Mouse (Mus musculus) hindbrain, embryonic 15.5 days (tissue): ENCODE results near the gene Efcab3. TPM values are rescaled to one million over a fixed set of nuclear protein-coding genes. Genes with fewer than 3 reads are reported as not detected.
"Not testable (repeated sequence)": the region's sequence is repeated elsewhere in the genome, so short reads cannot be mapped to it uniquely, and the experiment has no call there.

Experiments used
- ATAC-seq: fragments of 200-750 bp; cut with Nextera tagmentation; 2 replicates; pipeline ENCODE4 v1.8.0; 2017; ENCODE audit warnings: low read depth, moderate number of reproducible peaks, moderate TSS enrichment; ENCODE audit not compliant: low FRiP score
- H3K27ac ChIP-seq: fragments of 300-500 bp; sonication (generic); replicated peaks from 2 replicates; pipeline ENCODE4 v1.5.1; 2015; ENCODE audit warnings: mild to moderate bottlenecking, inconsistent platforms
- H3K27me3 ChIP-seq: fragments of 300-500 bp; sonication (generic); 2 replicates; pipeline ENCODE4 v1.6.1; 2015; ENCODE audit warnings: control low read depth, inconsistent platforms
- H3K36me3 ChIP-seq: fragments of 300-500 bp; sonication (generic); 2 replicates; pipeline ENCODE4 v1.6.1; 2015; ENCODE audit warnings: control low read depth, inconsistent platforms
- H3K4me1 ChIP-seq: fragments of 300-500 bp; sonication (generic); replicated peaks from 2 replicates; pipeline ENCODE4 v1.6.1; 2015; ENCODE audit warnings: control low read depth, inconsistent platforms
- H3K4me2 ChIP-seq: fragments of 300-500 bp; sonication (generic); 2 replicates; pipeline ENCODE4 v1.6.1; 2015; ENCODE audit warnings: moderate library complexity, mild to moderate bottlenecking, inconsistent platforms
- H3K4me3 ChIP-seq: fragments of 300-500 bp; sonication (generic); 2 replicates; pipeline ENCODE4 v1.5.1; 2015; ENCODE audit warnings: mild to moderate bottlenecking, inconsistent platforms
- H3K9ac ChIP-seq: fragments of 300-500 bp; sonication (generic); 2 replicates; pipeline ENCODE4 v1.6.1; 2015; ENCODE audit warnings: inconsistent platforms
- H3K9me3 ChIP-seq: fragments of 300-500 bp; sonication (generic); 2 replicates; pipeline ENCODE4 v1.6.1; 2016; ENCODE audit warnings: control low read depth, inconsistent platforms
- WGBS: fragments of 180-500 bp; shearing (Covaris S2); methylation state at CpG from one replicate; pipeline ENCODE4 v1.1.7; 2015; 5-methylcytosine and 5-hydroxymethylcytosine counted together
- polyA plus RNA-seq: library from polyadenylated mRNA; unstranded; fragments of >200 nt; fragmentation: Nextera tagmentation; extraction: Ambion mirVana; gene quantifications from 2 replicates; pipeline ENCODE4 v1.2.1, GENCODE M21; 2015

The Efcab3 gene
- 0.18 and 0.21 TPM in 2 replicates for polyA plus RNA-seq

DNA sequence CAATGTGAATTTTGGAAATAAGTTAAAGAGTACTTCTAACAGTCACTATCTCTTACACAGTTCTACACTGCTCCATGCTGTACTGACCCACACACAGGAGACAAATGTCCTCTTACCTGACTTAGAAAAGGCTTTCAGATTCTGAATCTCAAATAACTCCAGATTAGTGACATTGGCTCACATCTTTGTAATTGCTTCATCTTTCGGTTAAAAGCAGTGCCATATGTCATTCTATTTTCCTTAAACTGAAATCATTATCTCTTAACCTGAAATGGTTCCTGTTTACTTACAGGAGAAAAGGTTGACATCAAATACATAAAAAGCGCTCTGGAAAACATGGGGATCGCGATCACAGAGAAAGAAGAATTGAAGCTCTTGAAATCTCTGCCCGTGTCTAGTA, at the start of gene Efcab3:
Gene Efcab3 (plus strand): TSS at position 301 of the 400 bp plus-strand sequence.
- no peak within 1 kb of the TSS for H3K9ac ChIP-seq
- H3K4me2 ChIP-seq, result no peak within 1 kb of the TSS
- no peaks in the 10 kb centered on the region for H3K36me3 ChIP-seq
- H3K27ac ChIP-seq, result no peak within 1 kb of the TSS
- ATAC-seq, result no peak
- no peak within 1 kb of the TSS for H3K4me3 ChIP-seq
- H3K9me3 ChIP-seq, result 0 out of 2 replicates have a peak, but pooled peaks cover 4% of the 10 kb centered on the region
- no peaks in the 10 kb centered on the region for H3K4me1 ChIP-seq
- WGBS, result 93% methylated on average over 5 of the region's 5 CpGs
- no peaks in the 10 kb centered on the region for H3K27me3 ChIP-seq

DNA sequence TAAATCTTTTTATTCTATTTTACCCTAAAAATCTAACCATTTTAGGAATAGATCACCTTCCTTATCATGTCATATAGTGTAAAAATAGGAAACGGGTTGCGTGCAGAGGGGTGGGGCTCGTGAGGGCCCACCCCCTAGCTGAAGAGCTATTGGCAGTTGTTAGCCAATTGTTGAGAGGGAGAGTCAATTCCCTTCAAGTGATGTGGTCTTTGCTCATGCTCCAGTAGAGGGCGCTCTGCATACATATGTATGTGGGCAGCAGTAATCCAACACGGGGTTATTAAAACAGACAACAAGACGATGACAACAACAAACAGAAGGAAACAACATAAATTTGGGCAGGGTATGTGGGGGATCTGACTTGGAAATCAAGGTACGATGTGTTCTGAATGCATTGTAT, 42.3 kb upstream of the Efcab3 start:
- WGBS, result 77% methylated on average over 7 of the region's 7 CpGs
- no peak overlapping the region for H3K4me3 ChIP-seq
- no peaks in the 10 kb centered on the region for H3K27me3 ChIP-seq
- H3K27ac ChIP-seq, result no peak overlapping the region
- H3K36me3 ChIP-seq, result no peaks in the 10 kb centered on the region
- H3K9me3 ChIP-seq, result no peaks in the 10 kb centered on the region
- H3K4me1 ChIP-seq, result no peaks in the 10 kb centered on the region
- H3K9ac ChIP-seq, result no peak overlapping the region
- no peak overlapping the region for H3K4me2 ChIP-seq
- ATAC-seq, result no peak

DNA sequence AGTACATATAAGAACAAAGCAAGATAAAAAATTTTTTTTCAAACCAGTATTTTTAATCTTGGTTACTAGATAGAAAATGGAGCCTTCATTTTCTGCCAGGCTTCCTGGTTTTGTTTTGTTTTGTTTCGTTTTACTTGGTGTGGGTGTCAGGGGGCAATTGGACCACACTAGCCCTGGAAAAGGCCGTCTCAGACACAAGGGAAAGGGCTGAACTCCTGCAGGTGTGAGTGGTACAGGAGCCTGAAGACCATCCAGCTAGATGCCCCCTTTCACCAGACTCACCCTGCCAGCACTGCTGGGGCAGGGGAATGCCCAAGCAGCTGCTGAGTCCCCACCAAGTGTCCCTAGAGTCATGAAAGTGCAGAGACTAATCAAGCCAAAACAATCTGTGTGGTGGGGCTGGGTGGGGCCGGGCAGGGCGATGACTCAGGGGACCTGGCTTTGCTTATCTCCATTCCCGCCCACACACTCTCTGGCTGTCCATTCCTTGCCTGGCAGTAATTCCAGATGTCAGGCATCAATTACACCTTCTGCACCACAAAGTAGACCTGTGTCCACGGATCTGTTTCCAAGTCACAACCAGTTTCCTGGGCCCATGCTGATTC, 34.5 kb upstream of the Efcab3 start:
- Histone ChIP-seq H3K27ac (no peak overlapping the region), H3K4me2 (no peak overlapping the region), H3K9ac (no peak overlapping the region), H3K36me3 (no peaks in the 10 kb centered on the region), H3K4me3 (no peak overlapping the region), H3K27me3 (no peaks in the 10 kb centered on the region), H3K4me1 (0 out of 2 replicates have a peak, but pooled peaks cover 4% of the 10 kb centered on the region), H3K9me3 (no peaks in the 10 kb centered on the region)
- WGBS, result 81% methylated on average over 6 of the region's 6 CpGs
- no peak for ATAC-seq

DNA sequence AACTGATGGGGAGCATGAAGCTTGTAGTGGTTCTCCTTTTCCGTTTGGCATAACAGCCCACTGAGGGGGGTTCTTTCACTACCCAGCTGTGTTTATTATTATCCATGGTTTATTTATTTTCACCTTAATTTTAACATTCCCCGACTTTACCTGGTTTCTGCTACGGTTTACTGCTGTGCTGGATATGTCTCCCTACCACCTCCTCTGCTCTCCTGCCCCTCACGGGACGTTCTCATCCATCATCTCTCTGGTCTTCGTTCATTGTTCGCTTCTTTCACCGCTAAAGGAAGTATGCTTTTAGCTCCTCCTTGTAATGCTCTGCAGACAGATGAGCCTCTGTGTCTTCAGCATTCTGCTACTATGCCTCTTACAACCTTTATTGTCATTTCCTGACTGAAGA, 33.9 kb upstream of the Efcab3 start:
- Histone ChIP-seq H3K36me3 (no peaks in the 10 kb centered on the region), H3K27me3 (no peaks in the 10 kb centered on the region), H3K9ac (no peak overlapping the region), H3K4me1 (0 out of 2 replicates have a peak, but pooled peaks cover 4% of the 10 kb centered on the region), H3K27ac (no peak overlapping the region), H3K9me3 (no peaks in the 10 kb centered on the region), H3K4me2 (no peak overlapping the region), H3K4me3 (no peak overlapping the region)
- ATAC-seq, result no peak
- WGBS, result 77% methylated on average over 8 of the region's 8 CpGs

DNA sequence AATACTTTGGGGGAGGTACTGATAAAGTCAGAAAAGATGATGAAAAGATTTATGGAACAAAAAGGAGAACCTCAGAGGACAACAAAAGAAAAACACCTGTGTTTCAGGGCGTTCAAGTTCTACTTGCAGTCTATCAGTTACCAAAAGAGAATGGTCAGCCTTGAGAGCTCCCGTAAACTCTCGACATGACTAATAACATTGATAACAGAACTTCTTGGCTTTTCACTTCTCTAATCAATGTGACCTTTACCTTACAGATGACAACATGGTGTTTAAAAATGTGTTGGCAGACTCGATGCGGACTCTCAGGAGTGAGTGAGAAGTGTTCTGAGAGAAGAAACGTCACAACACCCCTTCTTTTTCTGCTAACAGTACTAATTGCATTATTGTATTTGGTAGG, 33.2 kb upstream of the Efcab3 start:
- H3K4me2 ChIP-seq, result no peak overlapping the region
- H3K9ac ChIP-seq, result no peak overlapping the region
- no peaks in the 10 kb centered on the region for H3K9me3 ChIP-seq
- ATAC-seq, result no peak
- 84% methylated on average over 6 of the region's 6 CpGs for WGBS
- H3K4me1 ChIP-seq, result 0 out of 2 replicates have a peak, but pooled peaks cover 4% of the 10 kb centered on the region
- H3K4me3 ChIP-seq, result no peak overlapping the region
- no peak overlapping the region for H3K27ac ChIP-seq
- no peaks in the 10 kb centered on the region for H3K36me3 ChIP-seq
- H3K27me3 ChIP-seq, result no peaks in the 10 kb centered on the region

DNA sequence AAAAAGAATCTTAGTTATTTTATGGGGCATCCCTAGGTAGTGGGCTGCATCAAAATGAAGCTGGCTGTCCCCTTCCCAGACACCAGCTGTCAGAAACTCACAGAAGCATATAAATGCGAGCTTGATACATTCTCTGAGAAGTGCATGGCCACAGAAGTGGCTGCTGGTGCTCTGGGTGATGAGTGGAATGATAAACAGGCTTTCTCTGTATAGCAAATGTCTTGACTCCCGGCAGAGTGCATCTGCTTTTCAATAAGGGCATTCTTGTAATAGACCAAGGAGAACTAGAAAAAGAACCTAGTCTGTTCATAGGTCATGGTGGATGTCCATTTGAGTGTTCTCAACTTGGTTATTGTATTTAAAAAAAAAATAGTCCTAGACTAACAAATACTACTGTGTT, 32.3 kb upstream of the Efcab3 start:
- no peaks in the 10 kb centered on the region for H3K36me3 ChIP-seq
- H3K4me2 ChIP-seq, result no peak overlapping the region
- H3K27me3 ChIP-seq, result no peaks in the 10 kb centered on the region
- 0 out of 2 replicates have a peak, but pooled peaks cover 4% of the 10 kb centered on the region for H3K4me1 ChIP-seq
- no peak overlapping the region for H3K9ac ChIP-seq
- H3K9me3 ChIP-seq, result no peaks in the 10 kb centered on the region
- ATAC-seq, result 0 out of 2 replicates have a peak, but pooled peaks have one; percentile 38
- 33% methylated on average over 2 of the region's 2 CpGs for WGBS
- H3K4me3 ChIP-seq, result no peak overlapping the region
- H3K27ac ChIP-seq, result no peak overlapping the region; the same call in 1 of the 2 replicates

DNA sequence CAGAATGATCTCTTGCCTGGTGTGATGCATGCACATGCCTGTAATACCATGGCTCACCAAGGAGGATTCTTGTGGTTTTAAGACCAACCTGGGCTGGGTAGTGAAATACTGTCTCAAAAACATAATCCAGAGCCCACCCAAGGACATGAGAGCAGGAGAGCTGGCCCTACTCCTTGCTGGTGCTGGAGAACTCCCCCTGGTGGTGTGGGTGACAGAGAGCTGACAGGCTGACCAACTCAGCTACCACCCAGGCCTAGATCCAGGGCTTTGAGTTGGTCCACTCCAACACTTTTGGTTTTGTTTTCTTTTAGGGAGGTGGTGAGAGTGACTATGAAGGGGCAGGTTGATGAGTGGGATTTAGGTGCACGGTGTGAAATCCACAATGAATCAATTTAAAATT, 28.3 kb upstream of the Efcab3 start:
- H3K4me3 ChIP-seq, result no peak overlapping the region
- H3K9ac ChIP-seq, result no peak overlapping the region
- H3K27me3 ChIP-seq, result no peaks in the 10 kb centered on the region
- no peak overlapping the region for H3K27ac ChIP-seq
- H3K9me3 ChIP-seq, result no peaks in the 10 kb centered on the region
- ATAC-seq, result no peak
- 93% methylated on average over 1 of the region's 1 CpGs for WGBS
- H3K4me1 ChIP-seq, result 0 out of 2 replicates have a peak, but pooled peaks cover 4% of the 10 kb centered on the region
- H3K36me3 ChIP-seq, result no peaks in the 10 kb centered on the region
- H3K4me2 ChIP-seq, result no peak overlapping the region

DNA sequence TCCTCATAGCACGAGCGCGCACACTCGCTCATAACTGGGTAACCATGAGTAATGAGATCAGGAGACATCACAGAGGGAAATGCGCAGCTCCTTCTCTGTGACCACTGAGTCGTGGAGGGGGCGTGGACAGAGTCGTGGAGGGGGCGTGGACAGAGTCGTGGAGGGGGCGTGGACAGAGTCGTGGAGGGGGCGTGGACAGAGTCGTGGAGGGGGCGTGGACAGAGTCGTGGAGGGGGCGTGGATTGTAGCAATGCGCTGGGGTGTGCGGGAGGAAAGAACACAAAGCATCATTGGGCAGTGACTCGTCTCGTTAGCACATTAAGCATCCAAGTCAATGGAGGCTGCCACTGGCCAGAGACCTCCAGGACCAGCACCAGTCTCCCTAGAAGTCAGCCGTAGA, 49.1 kb downstream of the Efcab3 start:
- H3K9me3 ChIP-seq, H3K4me3 ChIP-seq, H3K4me2 ChIP-seq, H3K27me3 ChIP-seq, H3K9ac ChIP-seq, ATAC-seq, H3K27ac ChIP-seq, H3K4me1 ChIP-seq, H3K36me3 ChIP-seq: not testable (repeated sequence)
- 78% methylated on average over 22 of the region's 22 CpGs for WGBS

DNA sequence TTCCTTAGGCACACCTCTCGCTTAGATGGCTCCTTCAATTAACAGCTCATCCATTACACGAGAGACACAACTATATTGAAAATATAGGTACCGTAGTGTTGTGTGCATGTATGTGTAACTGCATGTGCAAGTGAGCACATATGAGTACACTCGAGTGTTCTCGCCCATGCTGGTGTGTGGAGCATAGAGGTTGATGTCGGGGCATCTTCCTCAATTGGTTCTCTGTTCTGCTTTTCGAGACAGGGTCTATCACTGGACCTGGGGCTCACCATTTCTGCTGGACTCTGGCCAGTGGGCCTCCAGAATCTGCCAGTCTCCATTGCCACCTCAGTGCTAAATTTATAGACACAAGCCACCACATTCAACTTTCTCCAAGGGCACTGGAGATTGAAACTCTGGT, 54.4 kb downstream of the Efcab3 start:
- ATAC-seq, result no peak
- Histone ChIP-seq H3K4me2 (no peak overlapping the region), H3K36me3 (no peaks in the 10 kb centered on the region), H3K4me3 (no peak overlapping the region), H3K9me3 (no peaks in the 10 kb centered on the region), H3K27me3 (no peaks in the 10 kb centered on the region), H3K27ac (no peak overlapping the region), H3K4me1 (no peaks in the 10 kb centered on the region), H3K9ac (no peak overlapping the region)
- 86% methylated on average over 7 of the region's 7 CpGs for WGBS

DNA sequence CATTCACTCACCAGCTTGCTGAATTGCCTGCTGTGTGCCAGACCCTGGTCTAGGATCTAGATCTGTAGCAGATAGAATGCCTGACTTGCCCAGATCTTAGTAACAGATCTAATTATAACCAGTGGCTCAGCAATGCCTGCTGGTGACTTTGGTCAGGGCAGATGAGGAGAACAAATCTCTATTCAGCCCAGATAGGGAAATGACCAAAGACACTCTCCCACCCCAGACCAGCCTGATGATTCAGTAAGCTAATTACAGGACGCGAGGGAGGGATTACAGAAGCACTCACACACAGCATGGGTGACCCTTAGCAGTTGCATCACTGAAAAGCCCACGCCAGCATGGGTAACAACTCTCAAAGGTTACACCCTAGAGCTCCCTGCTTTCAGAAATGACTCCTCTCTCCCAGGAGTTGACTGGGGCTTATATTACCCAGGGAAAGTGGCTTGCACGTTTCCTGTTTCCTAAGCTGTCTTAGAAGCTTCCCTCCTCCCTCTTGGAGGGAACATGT, 57.2 kb downstream of the Efcab3 start:
- no peak overlapping the region for H3K27ac ChIP-seq
- no peaks in the 10 kb centered on the region for H3K9me3 ChIP-seq
- no peaks in the 10 kb centered on the region for H3K4me1 ChIP-seq
- no peak for ATAC-seq
- no peak overlapping the region for H3K4me3 ChIP-seq
- no peaks in the 10 kb centered on the region for H3K36me3 ChIP-seq
- H3K27me3 ChIP-seq, result no peaks in the 10 kb centered on the region
- H3K4me2 ChIP-seq, result no peak overlapping the region
- 48% methylated on average over 4 of the region's 4 CpGs for WGBS
- H3K9ac ChIP-seq, result no peak overlapping the region

DNA sequence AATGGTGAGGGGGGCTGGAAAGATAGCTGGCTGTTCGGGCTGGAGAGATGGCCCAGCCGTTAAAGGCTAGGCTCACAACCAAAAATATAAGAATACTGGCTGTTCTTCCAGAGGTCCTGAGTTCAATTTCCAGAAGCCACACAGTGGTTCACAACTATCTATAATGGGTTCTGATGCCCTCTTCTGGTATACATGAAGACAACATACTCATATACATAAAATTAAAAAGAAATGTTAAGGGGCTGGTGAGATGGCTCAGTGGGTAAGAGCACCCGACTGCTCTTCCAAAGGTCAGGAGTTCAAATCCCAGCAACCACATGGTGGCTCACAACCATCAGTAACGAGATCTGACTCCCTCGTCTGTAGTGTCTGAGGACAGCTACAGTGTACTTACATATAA, 58.4 kb downstream of the Efcab3 start:
- not testable (repeated sequence) for ATAC-seq, H3K27me3 ChIP-seq, H3K27ac ChIP-seq, H3K4me2 ChIP-seq, H3K36me3 ChIP-seq, H3K9ac ChIP-seq, H3K4me3 ChIP-seq, H3K9me3 ChIP-seq, H3K4me1 ChIP-seq
- 79% methylated on average over 5 of the region's 5 CpGs for WGBS

DNA sequence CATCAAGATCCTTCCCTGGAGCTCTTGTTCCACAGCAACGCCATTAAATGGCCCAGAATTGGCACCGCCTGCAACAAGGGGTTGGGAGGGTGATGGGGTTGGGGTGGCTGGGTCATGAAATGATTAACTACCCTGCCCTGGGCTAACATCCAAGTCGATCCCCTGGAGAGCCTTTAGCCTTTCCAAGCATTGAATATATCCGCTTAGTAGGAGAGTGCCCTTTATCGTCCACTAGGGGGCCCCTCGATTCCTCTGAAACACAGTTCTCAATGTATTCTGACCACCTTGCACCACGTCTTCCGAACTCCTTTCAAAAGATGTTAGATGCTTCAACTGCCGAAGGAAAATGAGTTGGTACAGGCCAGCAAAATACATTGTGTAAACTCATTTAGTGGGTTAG, 60.6 kb downstream of the Efcab3 start:
- ATAC-seq, result no peak
- peaks cover 12% of the 10 kb centered on the region for H3K4me1 ChIP-seq
- no peak overlapping the region for H3K9ac ChIP-seq
- WGBS, result 3% methylated on average over 9 of the region's 9 CpGs
- no peak overlapping the region for H3K27ac ChIP-seq
- H3K4me2 ChIP-seq, result no peak overlapping the region
- no peaks in the 10 kb centered on the region for H3K27me3 ChIP-seq
- no peaks in the 10 kb centered on the region for H3K9me3 ChIP-seq
- H3K36me3 ChIP-seq, result no peaks in the 10 kb centered on the region
- no peak overlapping the region for H3K4me3 ChIP-seq
